Mouse (Mus musculus) brown adipose tissue, adult 24 weeks (tissue): ENCODE results near the gene Pusl1. TPM values are rescaled to one million over a fixed set of nuclear protein-coding genes. Genes with fewer than 3 reads are reported as not detected.
A peak's percentile ranks its signal among the peaks of the same experiment; 100 is the strongest.

Source experiments
- H3K27ac ChIP-seq: fragments of 200-500 bp; replicated peaks from 2 replicates; pipeline ENCODE4 v1.5.1; 2012; ENCODE audit warnings: low read depth, mild to moderate bottlenecking, low read length
- H3K4me1 ChIP-seq: fragments of 200-500 bp; 2 replicates; pipeline ENCODE4 v1.6.1; 2012; ENCODE audit warnings: low read length, mixed read lengths; ENCODE audit not compliant: control insufficient read depth, insufficient read depth, insufficient read length
- H3K4me3 ChIP-seq: fragments of 200-500 bp; 2 replicates; pipeline ENCODE4 v1.5.1; 2012; ENCODE audit warnings: low read depth, mild to moderate bottlenecking, low read length, moderate library complexity; ENCODE audit not compliant: insufficient read depth
- polyA plus RNA-seq: library from polyadenylated mRNA; stranded (reverse); fragments of >200 nt; gene quantifications from 2 replicates; pipeline ENCODE4 v1.2.4, GENCODE M21; 2012; ENCODE audit not compliant: missing spikeins, insufficient read depth, insufficient read length

The Pusl1 gene
- polyA plus RNA-seq, 1 experiment: 7.8 TPM

GRCm38 (mm10) chr4:155861787-155862186 is 29.8 kb downstream of the Pusl1 start:
- Histone ChIP-seq H3K4me1 (no peaks in the 10 kb centered on the region), H3K27ac (no peak overlapping the region), H3K4me3 (no peak overlapping the region)

GRCm38 (mm10) chr4:155859318-155859717 is 32.3 kb downstream of the Pusl1 start:
- H3K4me3 ChIP-seq: no peak overlapping the region
- no peaks in the 10 kb centered on the region for H3K4me1 ChIP-seq
- H3K27ac ChIP-seq: no peak overlapping the region

GRCm38 (mm10) chr4:155856881-155857280 is 34.7 kb downstream of the Pusl1 start:
- Histone ChIP-seq H3K4me1 (peaks cover 6% of the 10 kb centered on the region), H3K4me3 (no peak overlapping the region)

GRCm38 (mm10) chr4:155856071-155856470 is 35.5 kb downstream of the Pusl1 start:
- no peak overlapping the region for H3K27ac ChIP-seq
- peaks cover 14% of the 10 kb centered on the region for H3K4me1 ChIP-seq
- no peak overlapping the region for H3K4me3 ChIP-seq

More at GRCm38 (mm10) chr4:155856881-155857280, 34.7 kb downstream of the Pusl1 start:
- H3K27ac ChIP-seq: no peak overlapping the region

- Histone ChIP-seq H3K4me1 (peaks cover 25% of the 10 kb centered on the region), H3K27ac (no peak overlapping the region), H3K4me3 (no peak overlapping the region)
Observed at GRCm38 (mm10) chr4:155854991-155855390, 36.6 kb downstream of the Pusl1 start.

GRCm38 (mm10) chr4:155853421-155853820 is 38.2 kb downstream of the Pusl1 start:
- H3K27ac ChIP-seq: no peak overlapping the region
- no peak overlapping the region for H3K4me3 ChIP-seq

GRCm38 (mm10) chr4:155851951-155852411 is 39.6 kb downstream of the Pusl1 start:
- no peak overlapping the region for H3K4me3 ChIP-seq
- peak overlapping the region; percentile 51; the same call in 1 of the 2 replicates for H3K27ac ChIP-seq
- H3K4me1 ChIP-seq: peaks cover 40% of the 10 kb centered on the region

More at GRCm38 (mm10) chr4:155853421-155853820, 38.2 kb downstream of the Pusl1 start:
- peaks cover 39% of the 10 kb centered on the region for H3K4me1 ChIP-seq

GRCm38 (mm10) chr4:155851368-155851767 is 40.2 kb downstream of the Pusl1 start:
- peaks cover 43% of the 10 kb centered on the region for H3K4me1 ChIP-seq
- H3K4me3 ChIP-seq: peak overlapping the region; percentile 5; the same call in 1 of the 2 replicates

GRCm38 (mm10) chr4:155849792-155850451 is 41.7 kb downstream of the Pusl1 start:
- Histone ChIP-seq H3K27ac (no peak overlapping the region), H3K4me3 (no peak overlapping the region), H3K4me1 (peaks cover 43% of the 10 kb centered on the region)

More at GRCm38 (mm10) chr4:155851368-155851767, 40.2 kb downstream of the Pusl1 start:
- H3K27ac ChIP-seq: peak overlapping the region; percentile 51

GRCm38 (mm10) chr4:155849391-155849790 is 42.2 kb downstream of the Pusl1 start:
- Histone ChIP-seq H3K4me3 (peak overlapping the region; percentile 98; the same call in 1 of the 2 replicates), H3K27ac (no peak overlapping the region), H3K4me1 (peaks cover 43% of the 10 kb centered on the region)

- Histone ChIP-seq H3K4me1 (peaks cover 43% of the 10 kb centered on the region), H3K27ac (peak overlapping the region; percentile 14; the same call in 1 of the 2 replicates), H3K4me3 (peak overlapping the region; percentile 98)
Observed at GRCm38 (mm10) chr4:155848434-155849095, 43.0 kb downstream of the Pusl1 start.

- Histone ChIP-seq H3K27ac (peak overlapping the region; percentile 50), H3K4me3 (peak overlapping the region; percentile 98)
Observed at GRCm38 (mm10) chr4:155847591-155848352, 43.8 kb downstream of the Pusl1 start.

GRCm38 (mm10) chr4:155846871-155847578 is 44.6 kb downstream of the Pusl1 start, which contains the start of gene Dvl1:
Dvl1 (plus strand) TSS chr4:155847402.
- Histone ChIP-seq H3K27ac (peak within 1 kb of the TSS; percentile 87), H3K4me3 (peak within 1 kb of the TSS; percentile 98), H3K4me1 (peaks cover 38% of the 10 kb centered on the region)

More at GRCm38 (mm10) chr4:155847591-155848352, 43.8 kb downstream of the Pusl1 start:
- peaks cover 43% of the 10 kb centered on the region for H3K4me1 ChIP-seq

GRCm38 (mm10) chr4:155843231-155843630 is 48.4 kb downstream of the Pusl1 start:
- no peak overlapping the region for H3K27ac ChIP-seq
- peaks cover 12% of the 10 kb centered on the region for H3K4me1 ChIP-seq
- H3K4me3 ChIP-seq: no peak overlapping the region
